Mouse (Mus musculus) forebrain, postnatal 0 days (tissue): ENCODE data around the gene Afap1. TPM values are rescaled to one million over a fixed set of nuclear protein-coding genes. Genes with fewer than 3 reads are reported as not detected.
A peak's percentile ranks its signal among the peaks of the same experiment; 100 is the strongest.

ENCODE experiments used
- ATAC-seq: fragments of 200-750 bp; cut with Nextera tagmentation; 2 replicates; pipeline ENCODE4 v1.8.0; 2017; ENCODE audit warnings: mild to moderate bottlenecking, moderate library complexity
- DNase-seq: peaks from one replicate; pipeline ENCODE4 v3.0.0-alpha.2; 2015
- H3K27ac ChIP-seq: fragments of 300-500 bp; sonication (generic); 2 replicates; pipeline ENCODE4 v1.5.1; 2014; ENCODE audit warnings: low read depth, mild to moderate bottlenecking, antibody characterized with exemption, low read length, moderate library complexity, mixed read lengths
- H3K27me3 ChIP-seq: fragments of 300-500 bp; sonication (generic); 2 replicates; pipeline ENCODE4 v1.6.1; 2014; ENCODE audit warnings: mild to moderate bottlenecking, low read length, mixed read lengths; ENCODE audit not compliant: insufficient read depth
- H3K36me3 ChIP-seq: fragments of 300-500 bp; sonication (generic); 2 replicates; pipeline ENCODE4 v1.6.1; 2014; ENCODE audit warnings: mild to moderate bottlenecking, moderate library complexity; ENCODE audit not compliant: insufficient read depth
- H3K4me1 ChIP-seq: fragments of 300-500 bp; sonication (generic); 2 replicates; pipeline ENCODE4 v1.6.1; 2014; ENCODE audit warnings: antibody characterized with exemption; ENCODE audit not compliant: insufficient read depth
- H3K4me2 ChIP-seq: fragments of 300-500 bp; sonication (generic); 2 replicates; pipeline ENCODE4 v1.6.1; 2014; ENCODE audit warnings: low read depth, mild to moderate bottlenecking, moderate library complexity
- H3K4me3 ChIP-seq: fragments of 300-500 bp; sonication (generic); 2 replicates; pipeline ENCODE4 v1.5.1; 2014; ENCODE audit warnings: low read depth, low read length, mixed read lengths
- H3K9ac ChIP-seq: fragments of 300-500 bp; sonication (generic); 2 replicates; pipeline ENCODE4 v1.6.1; 2014; ENCODE audit warnings: mild to moderate bottlenecking
- H3K9me3 ChIP-seq: fragments of 300-500 bp; sonication (generic); 2 replicates; pipeline ENCODE4 v1.6.1; 2016; ENCODE audit warnings: low read length
- CTCF ChIP-seq: sonication (generic); IDR thresholded peaks from 2 replicates; pipeline ENCODE4 v1.5.1; 2016; ENCODE audit warnings: antibody characterized with exemption, control low read depth, low read depth
- WGBS: fragments of 180-500 bp; shearing (Covaris S2); extraction: QIAGEN DNeasy Blood & Tissue Kit; methylation state at CpG from one replicate; pipeline ENCODE4 v1.1.7; 2014; 5-methylcytosine and 5-hydroxymethylcytosine counted together
- polyA plus RNA-seq: library from polyadenylated mRNA; unstranded; fragments of >200 nt; fragmentation: Nextera tagmentation; extraction: Ambion mirVana; gene quantifications from 2 replicates; pipeline ENCODE4 v1.2.1, GENCODE M21; 2015
- total RNA-seq: library from RNA; depleted of rRNA; stranded (reverse); fragments of >200 nt; gene quantifications from 2 replicates; pipeline ENCODE4 v1.2.3, GENCODE M21; 2014

Afap1 gene
- total and polyA plus RNA-seq, 2 experiments from 2014 or later, result 48.2 to 49.3 TPM

GRCm38 (mm10) chr5:36025076-36025475, 132.0 kb downstream of the Afap1 start:
- no peak for DNase-seq

DNA sequence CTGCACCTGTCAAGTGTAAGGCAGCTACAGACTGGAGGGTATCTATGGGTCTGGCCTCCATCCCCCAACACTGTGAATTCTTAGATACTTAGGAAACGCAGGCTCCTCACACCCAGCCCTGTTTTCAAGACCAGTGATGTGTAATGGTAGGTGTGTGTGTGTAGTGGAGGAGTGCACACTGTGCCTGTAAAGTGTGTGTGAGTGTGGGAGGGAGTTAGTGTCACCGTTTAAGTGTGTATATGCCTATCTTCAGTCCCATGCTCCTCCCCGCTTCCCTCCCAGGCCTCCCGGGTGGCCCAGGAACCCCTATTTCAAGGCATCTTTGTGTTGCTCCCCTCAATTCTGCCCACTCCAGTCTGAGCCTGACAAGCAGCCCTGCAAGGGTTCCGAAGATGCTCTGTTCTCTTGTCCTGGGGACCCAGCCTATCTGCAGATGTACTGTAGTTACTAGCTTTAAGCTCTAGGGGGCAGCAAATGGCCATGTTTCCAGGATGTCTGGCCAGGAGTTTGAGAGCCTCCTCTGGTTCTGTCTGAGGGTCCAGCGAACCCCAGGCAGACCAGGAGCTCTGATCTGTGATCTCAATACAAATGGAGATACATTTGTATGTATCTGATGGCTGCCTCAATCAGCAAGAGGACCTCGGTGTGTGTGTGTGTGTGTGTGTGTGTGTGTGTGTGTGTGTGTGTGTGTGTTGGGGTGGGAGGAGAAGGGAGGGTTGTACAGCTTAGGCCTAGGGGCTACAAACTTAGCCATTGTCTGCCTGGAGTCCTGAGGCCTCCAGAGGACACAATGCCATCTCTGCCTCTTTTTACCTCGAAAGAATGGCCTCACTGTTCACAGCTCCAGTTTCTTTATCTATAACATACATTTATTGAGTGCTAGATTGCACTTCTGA, 140.7 kb downstream of the Afap1 start:
- Histone ChIP-seq H3K9me3 (no peaks in the 10 kb centered on the region), H3K27ac (no peak overlapping the region), H3K9ac (no peak overlapping the region), H3K4me1 (no peaks in the 10 kb centered on the region), H3K27me3 (no peaks in the 10 kb centered on the region), H3K4me3 (no peak overlapping the region), H3K36me3 (peaks cover 8% of the 10 kb centered on the region; the same call in 1 of the 2 replicates), H3K4me2 (no peak overlapping the region)
- WGBS, result 33% methylated on average over 8 of the region's 8 CpGs
- peak; percentile 94 for TF ChIP-seq CTCF
- peak; percentile 89 for DNase-seq
- peak; percentile 79 for ATAC-seq

More at GRCm38 (mm10) chr5:36025076-36025475, 132.0 kb downstream of the Afap1 start:
- no peak for TF ChIP-seq CTCF
- peak; percentile 52; the same call in 1 of the 2 replicates for ATAC-seq
- H3K36me3 ChIP-seq, result no peaks in the 10 kb centered on the region
- no peaks in the 10 kb centered on the region for H3K27me3 ChIP-seq
- no peak overlapping the region for H3K4me3 ChIP-seq
- H3K4me1 ChIP-seq, result no peaks in the 10 kb centered on the region
- H3K9ac ChIP-seq, result no peak overlapping the region
- no peak overlapping the region for H3K4me2 ChIP-seq
- 77% methylated on average over 4 of the region's 4 CpGs for WGBS
- H3K27ac ChIP-seq, result no peak overlapping the region
- H3K9me3 ChIP-seq, result no peaks in the 10 kb centered on the region

GRCm38 (mm10) chr5:36039596-36039995, 146.5 kb downstream of the Afap1 start:
- Histone ChIP-seq H3K4me1 (no peaks in the 10 kb centered on the region), H3K4me3 (no peak overlapping the region), H3K9ac (no peak overlapping the region), H3K36me3 (peaks cover 8% of the 10 kb centered on the region; the same call in 1 of the 2 replicates), H3K4me2 (no peak overlapping the region), H3K9me3 (no peaks in the 10 kb centered on the region), H3K27ac (no peak overlapping the region), H3K27me3 (no peaks in the 10 kb centered on the region)
- WGBS, result 84% methylated on average over 5 of the region's 5 CpGs
- TF ChIP-seq CTCF, result no peak
- DNase-seq (no peak), ATAC-seq (no peak)

DNA sequence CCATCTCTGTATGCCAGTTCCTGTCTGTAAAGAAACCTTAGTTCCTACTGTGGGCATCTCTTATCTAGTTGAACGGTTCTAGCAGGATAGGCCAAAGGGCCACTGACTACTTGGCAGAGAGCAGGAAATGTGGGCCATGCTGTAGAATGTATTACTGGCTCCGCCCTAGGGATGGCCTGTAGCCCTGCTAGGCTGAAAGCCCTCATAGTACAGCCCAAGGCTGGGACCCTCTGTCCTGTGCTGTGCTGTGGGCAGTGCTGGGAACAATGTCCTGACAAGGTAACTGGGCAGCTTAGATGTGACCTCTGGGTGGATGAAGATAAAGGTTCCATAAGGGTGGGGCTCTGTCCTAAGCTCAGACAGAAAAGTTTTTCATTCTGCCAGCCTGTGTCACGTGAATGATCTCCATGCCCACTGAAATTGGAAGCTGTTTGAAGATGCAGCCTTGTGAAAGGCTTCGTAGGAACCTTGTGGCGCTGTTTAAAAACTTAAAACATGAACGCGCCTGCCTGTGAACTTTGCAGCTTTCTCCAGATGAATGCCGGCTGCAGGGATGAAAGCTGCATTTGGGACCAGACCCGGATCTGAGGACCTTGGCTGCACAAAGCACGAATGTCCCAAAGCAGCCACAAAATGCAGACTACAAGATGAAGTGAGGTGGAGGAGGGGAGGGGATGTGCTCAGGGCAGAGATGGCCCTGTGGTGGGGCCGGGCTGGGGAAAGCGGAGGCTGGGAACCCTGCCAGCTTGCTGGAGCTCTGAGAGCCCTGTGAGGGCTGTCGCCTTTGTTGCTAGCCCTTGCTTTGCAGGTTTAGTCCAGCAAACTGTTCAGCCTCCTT, 147.5 kb downstream of the Afap1 start:
- H3K4me3 ChIP-seq, result no peak overlapping the region
- DNase-seq (peak; percentile 62), ATAC-seq (peak; percentile 88)
- H3K4me2 ChIP-seq, result no peak overlapping the region
- no peaks in the 10 kb centered on the region for H3K9me3 ChIP-seq
- no peaks in the 10 kb centered on the region for H3K4me1 ChIP-seq
- H3K27ac ChIP-seq, result no peak overlapping the region
- no peak overlapping the region for H3K9ac ChIP-seq
- no peaks in the 10 kb centered on the region for H3K27me3 ChIP-seq
- peaks cover 8% of the 10 kb centered on the region; the same call in 1 of the 2 replicates for H3K36me3 ChIP-seq
- WGBS, result 29% methylated on average over 13 of the region's 13 CpGs
- no peak for TF ChIP-seq CTCF

GRCm38 (mm10) chr5:36041236-36041562, 148.1 kb downstream of the Afap1 start:
- no peak overlapping the region for H3K27ac ChIP-seq
- H3K9ac ChIP-seq, result no peak overlapping the region
- TF ChIP-seq CTCF, result no peak
- H3K9me3 ChIP-seq, result no peaks in the 10 kb centered on the region
- peaks cover 8% of the 10 kb centered on the region; the same call in 1 of the 2 replicates for H3K36me3 ChIP-seq
- no peaks in the 10 kb centered on the region for H3K4me1 ChIP-seq
- ATAC-seq (no peak; the same call in 1 of the 2 replicates), DNase-seq (no peak)
- H3K4me3 ChIP-seq, result no peak overlapping the region
- H3K4me2 ChIP-seq, result no peak overlapping the region
- H3K27me3 ChIP-seq, result no peaks in the 10 kb centered on the region

DNA sequence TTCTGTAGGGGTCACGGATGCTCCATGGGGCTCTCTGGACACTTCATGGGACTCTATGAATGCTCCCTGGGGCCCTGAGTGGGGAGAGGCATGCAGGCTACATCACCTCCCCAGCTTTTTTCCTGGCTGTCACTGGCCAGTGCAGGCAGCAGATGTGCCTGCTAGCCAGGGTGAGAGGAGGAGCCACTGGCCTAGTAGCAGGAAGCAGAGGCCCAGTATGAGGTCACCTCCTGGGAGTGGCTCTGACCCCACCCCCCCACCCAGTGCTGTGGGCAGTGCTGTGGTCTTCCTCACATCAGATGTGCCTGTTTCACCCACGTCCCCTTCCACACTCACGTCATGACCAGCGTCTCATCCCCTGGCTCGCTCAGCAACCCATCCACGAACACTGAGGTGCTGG, 148.6 kb downstream of the Afap1 start:
- no peak for ATAC-seq

More for the DNA sequence above, 148.6 kb downstream of the Afap1 start:
- Histone ChIP-seq H3K27ac (no peak overlapping the region), H3K4me2 (no peak overlapping the region), H3K4me3 (no peak overlapping the region), H3K36me3 (peaks cover 8% of the 10 kb centered on the region; the same call in 1 of the 2 replicates), H3K4me1 (no peaks in the 10 kb centered on the region), H3K9ac (no peak overlapping the region), H3K9me3 (no peaks in the 10 kb centered on the region), H3K27me3 (no peaks in the 10 kb centered on the region)
- 93% methylated on average over 6 of the region's 6 CpGs for WGBS
- no peak for TF ChIP-seq CTCF
- no peak for DNase-seq
